Mouse (Mus musculus) activated CD4-positive, CD25-positive, alpha-beta regulatory T cell, adult 9 weeks (primary cell): ENCODE results near the gene Tram1l1. TPM values are rescaled to one million over a fixed set of nuclear protein-coding genes. Genes with fewer than 3 reads are reported as not detected.

Source experiments
- polyA plus RNA-seq: library from polyadenylated mRNA; unstranded; fragments of 100-300 nt; shearing (Covaris generic); gene quantifications from one replicate; pipeline ENCODE4 v1.2.1, GENCODE M21; 2017

Gene Tram1l1
- polyA plus RNA-seq: not detected

DNA sequence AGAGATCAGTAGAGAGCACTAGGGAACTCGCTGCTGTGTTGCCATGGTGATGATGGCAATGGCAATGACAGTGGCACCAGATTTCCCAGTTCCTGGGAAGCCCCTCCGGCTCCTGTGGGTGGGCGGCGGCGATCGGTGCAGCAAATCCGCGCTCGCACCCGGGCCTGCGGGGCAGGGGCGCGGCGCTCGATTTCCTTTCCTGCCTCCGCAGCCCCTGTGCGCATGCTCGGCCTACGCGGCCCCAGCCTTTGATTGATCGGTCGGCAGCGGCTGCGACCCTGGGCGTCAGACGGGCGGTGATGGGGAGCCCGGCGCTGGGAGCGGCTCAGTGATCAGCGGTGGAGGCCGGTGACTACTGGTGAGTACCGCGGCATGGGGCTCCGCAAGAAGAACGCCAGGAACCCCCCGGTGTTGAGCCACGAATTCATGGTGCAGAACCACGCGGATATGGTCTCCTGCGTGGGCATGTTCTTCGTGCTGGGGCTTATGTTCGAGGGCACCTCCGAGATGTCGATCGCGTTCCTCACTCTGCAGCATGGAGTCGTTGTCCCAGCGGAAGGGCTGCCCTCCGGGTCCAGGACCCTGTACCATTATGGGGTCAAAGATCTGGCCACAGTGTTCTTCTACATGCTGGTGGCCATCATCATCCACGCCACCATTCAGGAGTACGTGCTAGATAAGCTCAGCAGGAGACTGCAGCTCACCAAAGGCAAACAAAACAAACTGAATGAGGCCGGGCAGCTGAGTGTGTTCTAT lies at the start of gene Tram1l1:
Gene Tram1l1, plus strand, starts transcription at position 35 of the 756 bp plus-strand sequence.

Other genes starting within 250 kb of the Tram1l1 start
- gene 1700006A11Rik, start 105.2 kb downstream of the Tram1l1 start, polyA plus RNA-seq: not detected